8 mouse cellular contexts compared by ENCODE assay signal in the genomic region with DNA sequence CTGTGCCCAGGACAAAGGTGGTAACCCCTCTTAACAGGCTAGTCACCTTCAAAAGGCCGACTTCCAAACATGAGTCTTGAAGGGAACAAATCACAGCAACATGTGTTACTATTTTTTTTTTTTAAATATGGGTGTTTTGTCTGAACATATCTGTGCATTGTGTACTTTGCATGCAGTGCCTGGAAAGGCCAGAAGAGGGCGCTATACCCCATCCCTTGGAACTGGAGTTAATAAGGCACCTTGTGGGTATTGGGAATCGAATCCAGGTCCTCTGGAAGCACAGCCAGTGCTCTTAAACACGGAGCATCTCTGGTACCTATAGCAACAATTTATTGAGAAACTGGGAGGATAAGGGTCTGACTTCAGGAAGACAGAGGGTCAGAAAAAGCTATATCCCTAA. TPM values are rescaled to one million over a fixed set of nuclear protein-coding genes. Genes with fewer than 3 reads are reported as not detected.
DNase-seq lines count a peak whose midpoint lies in the region; ATAC-seq and TF ChIP-seq lines count a peak whose summit lies in the region.

No protein-coding gene starts in this region.

- 25% methylated on average over 4 of the region's 4 CpGs for WGBS in forebrain, postnatal 0 days
- WGBS in forebrain, embryonic 15.5 days: 14% methylated on average over 4 of the region's 4 CpGs
- WGBS in lung, postnatal 0 days: 17% methylated on average over 4 of the region's 4 CpGs

- H3K36me3 ChIP-seq in forebrain, postnatal 0 days (ENCODE audit: insufficient read depth): no peaks in the 10 kb centered on the region
- H3K36me3 ChIP-seq in forebrain, embryonic 15.5 days: no peaks in the 10 kb centered on the region
- H3K36me3 ChIP-seq in lung, postnatal 0 days (ENCODE audit: insufficient read depth, low read length): no peaks in the 10 kb centered on the region

- TF ChIP-seq CTCF in forebrain, postnatal 0 days (IDR thresholded peaks at IDR 0.05; ENCODE audit: low read depth): peak; percentile 56
- peak; percentile 67 for TF ChIP-seq CTCF in lung, postnatal 0 days (IDR thresholded peaks at IDR 0.05)

- no peak overlapping the region for H3K9ac ChIP-seq in forebrain, postnatal 0 days
- H3K9ac ChIP-seq in forebrain, embryonic 15.5 days (replicated peaks): no peak overlapping the region
- no peak overlapping the region for H3K9ac ChIP-seq in lung, postnatal 0 days (replicated peaks; ENCODE audit: low read depth)

- no peaks in the 10 kb centered on the region for H3K9me3 ChIP-seq in forebrain, postnatal 0 days (ENCODE audit: low read length)
- no peaks in the 10 kb centered on the region for H3K9me3 ChIP-seq in forebrain, embryonic 15.5 days
- no peaks in the 10 kb centered on the region for H3K9me3 ChIP-seq in lung, postnatal 0 days (ENCODE audit: low read length)

- H3K4me2 ChIP-seq in forebrain, postnatal 0 days (ENCODE audit: low read depth): no peak overlapping the region
- no peak overlapping the region for H3K4me2 ChIP-seq in forebrain, embryonic 15.5 days (replicated peaks)
- H3K4me2 ChIP-seq in lung, postnatal 0 days (replicated peaks; ENCODE audit: low read depth, low read length): no peak overlapping the region

- DNase-seq in forebrain, postnatal 0 days: no peak
- DNase-seq in lung, postnatal 0 days (ENCODE audit: low spot score): no peak
- no peak for DNase-seq in lung, adult 18-20 months
- peak; percentile 26 for DNase-seq in NIH3T3 (ENCODE audit: low read depth)
- no peak for DNase-seq in cerebellum, adult 9-10 months
- DNase-seq in left cerebral cortex, postnatal 25 days (ENCODE audit: low spot score in 2 of 2): no peak

- no peaks in the 10 kb centered on the region for H3K27me3 ChIP-seq in forebrain, postnatal 0 days (ENCODE audit: insufficient read depth, low read length)
- H3K27me3 ChIP-seq in forebrain, embryonic 15.5 days: no peaks in the 10 kb centered on the region
- 0 out of 2 replicates have a peak, but pooled peaks cover 4% of the 10 kb centered on the region for H3K27me3 ChIP-seq in lung, postnatal 0 days (replicated peaks; ENCODE audit: insufficient read depth, low read length)

- no peak overlapping the region for H3K27ac ChIP-seq in forebrain, postnatal 0 days (ENCODE audit: low read depth, low read length)
- no peak overlapping the region for H3K27ac ChIP-seq in forebrain, embryonic 15.5 days (replicated peaks)
- no peak overlapping the region for H3K27ac ChIP-seq in lung, postnatal 0 days (ENCODE audit: low read length)

- H3K4me3 ChIP-seq in forebrain, postnatal 0 days (ENCODE audit: low read depth, low read length): no peak overlapping the region
- no peak overlapping the region for H3K4me3 ChIP-seq in forebrain, embryonic 15.5 days
- no peak overlapping the region for H3K4me3 ChIP-seq in lung, postnatal 0 days (ENCODE audit: low read depth, low read length)

- TF ChIP-seq EP300 in lung, postnatal 0 days (IDR thresholded peaks at IDR 0.05): no peak

- ATAC-seq in forebrain, postnatal 0 days: no peak
- ATAC-seq in forebrain, embryonic 15.5 days (replicated peaks): no peak
- ATAC-seq in lung, postnatal 0 days: no peak
- peak; percentile 46; the same call in 1 of the 2 replicates for ATAC-seq in megakaryocyte progenitor cell, adult 5-6 weeks (replicated peaks; ENCODE audit: poor library complexity)

- no peaks in the 10 kb centered on the region for H3K4me1 ChIP-seq in forebrain, postnatal 0 days (ENCODE audit: insufficient read depth)
- no peaks in the 10 kb centered on the region for H3K4me1 ChIP-seq in forebrain, embryonic 15.5 days
- H3K4me1 ChIP-seq in lung, postnatal 0 days (ENCODE audit: insufficient read depth, low read depth, low read length): no peaks in the 10 kb centered on the region

- intact Hi-C loops in left cerebral cortex, postnatal 25 days (cut with DNase I): no loop called here

RNA-seq across cellular contexts. Expression of a gene that starts 15.8 kb away (rescaled TPM):
- total RNA-seq in forebrain, postnatal 0 days (2014; rRNA removed): 2.5 and 2.6 TPM in 2 replicates
- polyA plus RNA-seq in forebrain, postnatal 0 days (2015; fragmentation: Nextera tagmentation; extraction: Ambion mirVana): 2.0 TPM in 2 replicates
- polyA plus RNA-seq in forebrain, embryonic 15.5 days (2015; fragmentation: Nextera tagmentation; extraction: Ambion mirVana): 1.9 and 2.7 TPM in 2 replicates
- polyA plus RNA-seq in lung, postnatal 0 days (2015; fragmentation: Nextera tagmentation; extraction: Ambion mirVana): 3.7 and 4.4 TPM in 2 replicates
- total RNA-seq in megakaryocyte progenitor cell, adult 5-6 weeks (2015): not detected in 2 replicates
- total RNA-seq in megakaryocyte progenitor cell, adult 5-6 weeks (2017): not detected in 2 replicates
- under 1 TPM; 0.43 to 0.76 TPM for total RNA-seq in left cerebral cortex, postnatal 25 days (2021)

RNA-seq across cellular contexts. Expression of a gene that starts 16.6 kb away (rescaled TPM):
- total RNA-seq in forebrain, postnatal 0 days (2014; rRNA removed): 0.08 and 0.10 TPM in 2 replicates
- 0.05 and 0.18 TPM in 2 replicates for polyA plus RNA-seq in forebrain, postnatal 0 days (2015; fragmentation: Nextera tagmentation; extraction: Ambion mirVana)
- polyA plus RNA-seq in forebrain, embryonic 15.5 days (2015; fragmentation: Nextera tagmentation; extraction: Ambion mirVana): 0.06 and 0.11 TPM in 2 replicates
- polyA plus RNA-seq in lung, postnatal 0 days (2015; fragmentation: Nextera tagmentation; extraction: Ambion mirVana): 0.02 TPM in 2 replicates
- not detected in 2 replicates for total RNA-seq in megakaryocyte progenitor cell, adult 5-6 weeks (2015)
- total RNA-seq in megakaryocyte progenitor cell, adult 5-6 weeks (2017): not detected in 2 replicates
- total RNA-seq in left cerebral cortex, postnatal 25 days (2021): under 1 TPM in 1 of 2 experiments, not detected in 1; 0.09 TPM

RNA-seq across cellular contexts. Expression of a gene that starts 23.2 kb away (rescaled TPM):
- total RNA-seq in forebrain, postnatal 0 days (2014; rRNA removed): 38.0 and 42.7 TPM in 2 replicates
- polyA plus RNA-seq in forebrain, postnatal 0 days (2015; fragmentation: Nextera tagmentation; extraction: Ambion mirVana): 42.5 and 45.1 TPM in 2 replicates
- 43.3 and 44.6 TPM in 2 replicates for polyA plus RNA-seq in forebrain, embryonic 15.5 days (2015; fragmentation: Nextera tagmentation; extraction: Ambion mirVana)
- 242 and 258 TPM in 2 replicates for polyA plus RNA-seq in lung, postnatal 0 days (2015; fragmentation: Nextera tagmentation; extraction: Ambion mirVana)
- 0.37 TPM in 1 of 2 replicates, not detected in the other for total RNA-seq in megakaryocyte progenitor cell, adult 5-6 weeks (2015)
- not detected in 2 replicates for total RNA-seq in megakaryocyte progenitor cell, adult 5-6 weeks (2017)
- total RNA-seq in left cerebral cortex, postnatal 25 days (2021): 10 to 100 TPM; 32.7 to 33.5 TPM

RNA-seq across cellular contexts. Expression of a gene that starts 53.3 kb away (rescaled TPM):
- 3.9 and 7.7 TPM in 2 replicates for total RNA-seq in forebrain, postnatal 0 days (2014; rRNA removed)
- 3.9 and 4.6 TPM in 2 replicates for polyA plus RNA-seq in forebrain, postnatal 0 days (2015; fragmentation: Nextera tagmentation; extraction: Ambion mirVana)
- polyA plus RNA-seq in forebrain, embryonic 15.5 days (2015; fragmentation: Nextera tagmentation; extraction: Ambion mirVana): 7.5 and 7.6 TPM in 2 replicates
- polyA plus RNA-seq in lung, postnatal 0 days (2015; fragmentation: Nextera tagmentation; extraction: Ambion mirVana): 22.2 and 28.8 TPM in 2 replicates
- total RNA-seq in megakaryocyte progenitor cell, adult 5-6 weeks (2015): 5.8 and 8.9 TPM in 2 replicates
- total RNA-seq in megakaryocyte progenitor cell, adult 5-6 weeks (2017): 2.0 and 4.4 TPM in 2 replicates
- total RNA-seq in left cerebral cortex, postnatal 25 days (2021): 10 to 100 TPM in 1 of 2 experiments, 1 to 10 TPM in 1; 8.0 to 10.5 TPM

Comparison
In these comparisons a context has a peak if more than half of its experiments do, and no peak if none do; other contexts are left out.
1. RNA of a gene that starts 23.2 kb away (total RNA-seq): 38.0 to 42.7 TPM in forebrain, postnatal 0 days and 32.7 to 33.5 TPM in left cerebral cortex, postnatal 25 days; 0.37 TPM in megakaryocyte progenitor cell, adult 5-6 weeks; every median in the first group is over 10 times any median in the second.